Mouse (Mus musculus) ES-Bruce4 (cell line): ENCODE measurements around the gene Snx9. TPM values are rescaled to one million over a fixed set of nuclear protein-coding genes. Genes with fewer than 3 reads are reported as not detected.

Source experiments
- H3K27ac ChIP-seq: 2 replicates; pipeline ENCODE4 v1.5.1; 2012; ENCODE audit warnings: low read length, inconsistent platforms; ENCODE audit not compliant: insufficient read depth
- H3K27me3 ChIP-seq: 2 replicates; pipeline ENCODE4 v1.6.1; 2012; ENCODE audit warnings: mild to moderate bottlenecking, low read length, inconsistent platforms; ENCODE audit not compliant: control insufficient read depth, poor library complexity, insufficient read depth, severe bottlenecking
- H3K36me3 ChIP-seq: 2 replicates; pipeline ENCODE4 v1.6.1; 2012; ENCODE audit warnings: inconsistent platforms, mild to moderate bottlenecking, low read length, moderate library complexity; ENCODE audit not compliant: control insufficient read depth, poor library complexity, insufficient read depth, severe bottlenecking
- H3K4me1 ChIP-seq: one replicate; pipeline ENCODE4 v1.8.1; 2011; ENCODE audit warnings: low read length; ENCODE audit not compliant: control insufficient read depth, insufficient read depth
- H3K4me3 ChIP-seq: 2 replicates; pipeline ENCODE4 v1.5.1; 2011; ENCODE audit warnings: low read depth, mild to moderate bottlenecking, low read length
- H3K9ac ChIP-seq: 2 replicates; pipeline ENCODE4 v1.6.1; 2012; ENCODE audit warnings: low read depth, mild to moderate bottlenecking, inconsistent platforms; ENCODE audit not compliant: poor library complexity, severe bottlenecking
- H3K9me3 ChIP-seq: replicated peaks from 2 replicates; pipeline ENCODE4 v1.6.1; 2012; ENCODE audit warnings: mild to moderate bottlenecking, low read length, inconsistent platforms; ENCODE audit not compliant: control insufficient read depth, poor library complexity, insufficient read depth, severe bottlenecking
- CTCF ChIP-seq: IDR thresholded peaks from one replicate; pipeline ENCODE4 v1.8.1; 2011; ENCODE audit warnings: low read depth, low read length
- EP300 ChIP-seq: IDR thresholded peaks from 2 replicates; pipeline ENCODE4 v1.6.1; 2011; ENCODE audit warnings: low read depth, low read length; ENCODE audit not compliant: insufficient read depth
- POLR2A ChIP-seq: IDR thresholded peaks from one replicate; pipeline ENCODE4 v1.8.1; 2011; ENCODE audit warnings: low read length; ENCODE audit not compliant: insufficient read depth
- polyA plus RNA-seq: library from polyadenylated mRNA; stranded (reverse); fragments of >200 nt; gene quantifications from 2 replicates; pipeline ENCODE4 v1.2.4, GENCODE M21; 2011; ENCODE audit warnings: low read depth; ENCODE audit not compliant: missing spikeins, insufficient read depth, insufficient read length

The Snx9 gene
- polyA plus RNA-seq, 1 experiment = 46.8 TPM

- Histone ChIP-seq H3K4me3 (no peak overlapping the region), H3K4me1 (peaks cover 5% of the 10 kb centered on the region), H3K27ac (no peak overlapping the region), H3K27me3 (no peaks in the 10 kb centered on the region), H3K36me3 (no peaks in the 10 kb centered on the region), H3K9ac (no peak overlapping the region), H3K9me3 (no peaks in the 10 kb centered on the region)
- TF ChIP-seq EP300 = no peak
- TF ChIP-seq POLR2A = no peak
- no peak for TF ChIP-seq CTCF
Measured at GRCm38 (mm10) chr17:5943053-5943452, 101.9 kb downstream of the Snx9 start.

DNA sequence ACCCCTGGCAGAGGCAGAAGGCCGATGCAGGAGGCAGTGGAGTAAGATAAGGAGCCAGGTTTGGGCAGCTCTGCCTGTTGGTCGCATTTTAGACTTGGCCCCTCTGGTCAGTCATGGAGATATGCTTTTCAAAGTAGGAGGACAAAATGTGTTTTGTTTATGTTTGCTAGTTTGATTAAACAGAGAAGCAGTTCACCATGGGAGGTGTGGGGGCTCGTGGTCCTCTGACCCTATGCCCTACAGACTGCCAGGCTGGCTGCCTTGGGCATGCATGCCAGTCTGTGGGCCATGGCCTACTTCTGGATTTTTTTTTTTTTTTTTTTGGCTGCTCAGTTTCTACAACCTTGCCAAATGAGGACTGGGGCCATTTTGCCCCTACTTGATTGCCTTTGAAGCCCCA, 105.9 kb downstream of the Snx9 start:
- Histone ChIP-seq H3K27me3 (no peaks in the 10 kb centered on the region), H3K27ac (no peak overlapping the region), H3K36me3 (no peaks in the 10 kb centered on the region), H3K4me3 (no peak overlapping the region), H3K9ac (no peak overlapping the region), H3K4me1 (peaks cover 2% of the 10 kb centered on the region), H3K9me3 (no peaks in the 10 kb centered on the region)
- no peak for TF ChIP-seq EP300
- TF ChIP-seq CTCF = no peak
- TF ChIP-seq POLR2A = no peak

DNA sequence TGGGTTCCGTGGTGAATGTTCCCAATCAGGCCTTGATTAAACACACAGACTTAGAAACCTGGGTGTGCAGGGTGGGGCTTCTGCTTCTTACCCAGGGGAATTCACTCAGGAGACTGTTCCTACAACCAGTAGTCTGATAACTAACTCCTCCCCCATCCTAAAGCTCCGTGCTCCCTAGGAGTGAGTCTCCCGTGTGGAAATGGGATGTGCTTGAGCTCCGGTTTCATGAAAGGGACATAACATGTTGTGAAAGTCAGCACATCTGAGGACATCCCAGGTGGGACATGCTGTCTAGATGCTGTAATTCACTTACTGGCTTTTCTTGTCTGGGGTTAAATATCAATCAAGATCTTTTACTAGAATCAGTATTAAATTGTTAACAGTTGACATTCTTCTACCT, 111.3 kb downstream of the Snx9 start:
- Histone ChIP-seq H3K27me3 (no peaks in the 10 kb centered on the region), H3K27ac (no peak overlapping the region), H3K36me3 (no peaks in the 10 kb centered on the region), H3K9me3 (no peaks in the 10 kb centered on the region), H3K9ac (no peak overlapping the region), H3K4me1 (no peaks in the 10 kb centered on the region), H3K4me3 (no peak overlapping the region)
- TF ChIP-seq POLR2A (no peak), EP300 (no peak), CTCF (no peak)

GRCm38 (mm10) chr17:5956350-5957000, 115.3 kb downstream of the Snx9 start:
- H3K27ac ChIP-seq = no peak overlapping the region
- TF ChIP-seq EP300 = no peak
- TF ChIP-seq POLR2A = no peak
- no peak for TF ChIP-seq CTCF
- no peaks in the 10 kb centered on the region for H3K27me3 ChIP-seq
- H3K36me3 ChIP-seq = no peaks in the 10 kb centered on the region
- H3K4me3 ChIP-seq = no peak overlapping the region
- H3K9me3 ChIP-seq = no peaks in the 10 kb centered on the region
- peaks cover 5% of the 10 kb centered on the region for H3K4me1 ChIP-seq
- no peak overlapping the region for H3K9ac ChIP-seq

- H3K9me3 ChIP-seq = no peaks in the 10 kb centered on the region
- no peaks in the 10 kb centered on the region for H3K36me3 ChIP-seq
- H3K9ac ChIP-seq = no peak overlapping the region
Measured at GRCm38 (mm10) chr17:5957097-5957496, 116.0 kb downstream of the Snx9 start.

GRCm38 (mm10) chr17:5958229-5958628, 117.1 kb downstream of the Snx9 start:
- Histone ChIP-seq H3K9me3 (no peaks in the 10 kb centered on the region), H3K9ac (no peak overlapping the region), H3K36me3 (no peaks in the 10 kb centered on the region), H3K27me3 (no peaks in the 10 kb centered on the region), H3K4me1 (peaks cover 5% of the 10 kb centered on the region), H3K27ac (no peak overlapping the region), H3K4me3 (no peak overlapping the region)
- no peak for TF ChIP-seq EP300
- TF ChIP-seq POLR2A = no peak
- TF ChIP-seq CTCF = no peak

More at GRCm38 (mm10) chr17:5957097-5957496, 116.0 kb downstream of the Snx9 start:
- Histone ChIP-seq H3K27ac (no peak overlapping the region), H3K4me1 (peaks cover 5% of the 10 kb centered on the region), H3K27me3 (no peaks in the 10 kb centered on the region), H3K4me3 (no peak overlapping the region)
- TF ChIP-seq POLR2A = no peak
- no peak for TF ChIP-seq CTCF
- no peak for TF ChIP-seq EP300
